Mouse (Mus musculus) spleen, adult 18-20 months (tissue): Measurements from ENCODE around the gene Gmpr.

Experiments
- DNase-seq, 2 experiments: peaks; one replicate each; pipeline ENCODE4 v3.0.0; 2022; ENCODE audit warnings: mixed read lengths in 2 of 2

Gmpr gene

DNA sequence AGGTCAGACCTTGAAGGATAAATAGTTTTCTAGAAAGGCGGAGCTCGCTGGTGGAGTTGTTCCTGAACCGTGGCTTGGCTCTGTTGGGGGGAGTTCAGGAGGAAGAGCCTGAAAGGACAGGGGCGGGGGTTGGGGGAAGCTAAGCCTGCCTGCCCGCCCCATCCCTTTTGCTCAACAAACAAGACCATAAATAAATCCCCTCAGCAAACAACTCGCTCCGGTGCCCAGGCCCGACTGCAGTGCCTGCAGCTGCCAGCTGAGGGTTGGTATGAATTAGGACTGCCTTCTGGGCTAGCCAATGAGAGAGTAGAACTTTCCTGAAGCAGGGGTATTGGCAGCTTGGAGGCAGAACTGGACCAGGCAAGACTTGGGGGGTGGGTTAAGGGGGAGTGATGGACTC is 1.3 kb downstream of the Gmpr start:
- no peak for DNase-seq

DNA sequence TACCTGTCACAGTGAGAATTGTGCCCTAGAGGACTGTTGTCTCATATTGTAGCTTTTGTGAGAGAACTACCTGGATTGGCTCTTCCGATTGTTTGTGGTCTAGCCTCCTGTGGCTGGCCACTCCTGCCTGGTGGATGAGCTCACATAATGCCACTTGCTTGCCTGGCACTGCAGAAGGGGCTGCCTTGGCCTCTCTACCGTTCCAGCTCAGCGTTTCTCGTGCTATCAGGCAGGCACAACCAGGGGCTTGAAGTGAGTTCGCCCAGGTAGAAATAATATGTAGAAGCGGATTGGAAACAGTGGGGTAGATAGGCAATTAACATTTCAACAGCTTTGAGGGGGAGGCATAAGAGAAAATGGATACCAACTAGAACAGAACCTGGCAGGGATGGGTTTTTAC is 2.1 kb downstream of the Gmpr start:
- DNase-seq, result no peak

DNA sequence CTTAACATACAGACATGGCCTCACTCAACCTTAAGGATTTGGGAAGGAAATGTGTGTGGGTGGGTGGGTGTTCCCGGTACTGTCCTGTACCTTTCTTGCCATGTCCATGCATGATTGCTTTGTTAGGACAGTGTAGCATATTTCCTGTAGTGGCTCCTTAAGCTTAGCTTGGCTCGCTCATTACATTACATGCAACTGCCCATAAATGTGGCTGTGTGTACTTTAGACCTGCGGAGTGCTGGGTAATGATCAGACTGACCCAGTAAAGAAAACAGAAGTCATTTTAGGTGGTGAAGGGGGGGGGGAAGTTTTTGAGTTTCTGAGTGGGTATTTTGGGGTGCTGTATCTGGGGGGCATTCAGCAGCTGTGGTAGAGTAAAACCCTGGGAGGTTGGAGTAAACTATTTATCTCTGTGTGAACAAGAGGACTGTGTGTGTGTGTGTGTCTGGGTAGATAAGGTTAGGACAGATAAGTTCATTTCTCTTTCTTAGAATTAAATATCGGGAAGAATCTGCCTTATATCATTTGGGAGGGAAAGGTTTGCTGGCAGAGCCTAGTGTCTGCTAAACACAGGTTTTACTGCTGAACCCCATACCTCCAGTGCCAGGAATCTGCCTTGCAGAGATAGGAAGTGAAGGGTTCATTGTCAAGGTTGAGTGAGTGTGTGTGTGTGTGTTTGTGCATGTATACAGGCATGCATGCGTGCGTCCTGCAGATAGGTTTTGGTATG is 4.6 kb downstream of the Gmpr start:
- DNase-seq, result no peak

DNA sequence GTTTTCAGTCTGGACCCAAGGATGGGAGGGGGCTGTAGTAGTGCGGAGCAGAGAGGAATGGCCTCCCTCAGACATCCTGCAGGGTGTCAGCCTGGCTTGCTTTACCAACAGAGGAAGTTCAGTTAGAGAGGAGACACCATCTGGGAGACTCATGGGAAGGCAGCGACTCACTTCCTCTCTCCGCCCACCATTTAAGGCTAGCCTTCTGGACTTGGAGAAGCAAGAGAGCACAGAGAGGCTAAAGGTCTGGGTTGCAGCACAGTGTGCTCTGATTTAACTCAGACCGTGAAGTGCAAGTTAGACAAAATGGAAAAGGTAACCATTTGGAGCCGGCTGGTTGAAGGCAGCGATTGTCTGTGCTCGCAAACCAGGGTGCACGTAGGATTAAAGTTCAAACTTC is 5.3 kb downstream of the Gmpr start:
- no peak for DNase-seq

DNA sequence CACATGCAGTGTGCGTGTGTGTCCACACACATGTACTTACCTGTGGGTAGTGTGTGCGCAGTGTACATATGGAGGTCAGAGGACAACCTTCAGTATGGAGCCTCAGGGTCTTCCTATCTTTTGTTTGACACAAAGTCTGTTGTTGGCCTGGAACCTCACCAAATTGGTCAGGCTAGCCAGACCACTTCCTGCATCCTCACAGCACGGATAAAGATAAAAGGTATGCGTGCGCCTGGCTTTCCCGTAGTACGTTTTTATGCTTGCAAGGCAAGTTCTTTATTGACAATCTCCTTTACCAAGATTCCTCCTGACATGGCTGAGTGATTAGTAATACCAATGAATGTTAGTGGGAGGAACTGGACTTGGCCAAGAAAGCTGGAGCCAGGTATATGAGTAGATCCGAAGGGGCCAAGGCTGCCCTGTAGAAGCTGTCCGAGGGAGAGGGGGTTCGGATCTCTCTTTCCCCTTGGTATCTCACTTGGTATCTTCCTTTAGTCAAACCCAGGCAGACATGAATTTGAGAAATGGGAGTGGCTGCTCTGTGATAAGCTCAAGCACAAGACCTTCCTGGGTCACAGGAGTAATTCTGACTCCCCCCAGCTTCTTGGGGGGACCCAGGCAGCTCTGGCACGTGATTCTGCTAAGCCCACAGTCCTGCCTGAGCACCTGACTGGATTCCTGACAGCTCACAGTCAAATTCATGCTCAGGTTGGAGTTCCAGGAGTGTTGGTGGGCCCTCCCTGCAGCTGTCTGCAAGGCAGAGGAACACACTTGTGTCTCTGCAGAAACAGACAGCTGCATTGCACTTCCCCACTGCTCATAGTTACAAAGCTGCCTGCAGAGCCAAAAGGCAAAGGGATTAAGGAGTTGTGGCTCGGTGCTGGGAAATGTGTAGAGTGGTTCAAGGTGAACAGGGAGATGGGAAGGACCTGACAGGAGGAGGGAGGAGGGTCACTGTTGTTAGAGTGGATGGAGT is 6.1 kb downstream of the Gmpr start:
- DNase-seq, result no peak

DNA sequence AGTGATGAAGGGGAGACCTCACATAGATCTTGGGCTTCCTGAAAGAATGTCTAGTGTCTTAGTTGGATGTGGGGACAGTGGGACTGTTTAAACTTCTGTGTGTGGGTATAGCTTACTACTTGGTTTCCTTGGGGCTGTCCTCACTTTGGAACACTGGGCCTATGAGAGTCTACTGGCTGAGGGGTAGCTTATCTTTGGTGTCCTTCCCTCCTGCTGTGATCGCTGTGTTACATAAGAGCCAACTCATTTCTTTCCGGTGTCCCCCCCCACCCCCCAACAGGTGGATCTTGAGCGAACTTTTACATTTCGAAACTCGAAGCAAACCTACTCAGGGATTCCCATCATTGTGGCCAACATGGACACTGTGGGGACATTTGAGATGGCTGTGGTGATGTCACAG is 6.9 kb downstream of the Gmpr start:
- DNase-seq, result no peak

DNA sequence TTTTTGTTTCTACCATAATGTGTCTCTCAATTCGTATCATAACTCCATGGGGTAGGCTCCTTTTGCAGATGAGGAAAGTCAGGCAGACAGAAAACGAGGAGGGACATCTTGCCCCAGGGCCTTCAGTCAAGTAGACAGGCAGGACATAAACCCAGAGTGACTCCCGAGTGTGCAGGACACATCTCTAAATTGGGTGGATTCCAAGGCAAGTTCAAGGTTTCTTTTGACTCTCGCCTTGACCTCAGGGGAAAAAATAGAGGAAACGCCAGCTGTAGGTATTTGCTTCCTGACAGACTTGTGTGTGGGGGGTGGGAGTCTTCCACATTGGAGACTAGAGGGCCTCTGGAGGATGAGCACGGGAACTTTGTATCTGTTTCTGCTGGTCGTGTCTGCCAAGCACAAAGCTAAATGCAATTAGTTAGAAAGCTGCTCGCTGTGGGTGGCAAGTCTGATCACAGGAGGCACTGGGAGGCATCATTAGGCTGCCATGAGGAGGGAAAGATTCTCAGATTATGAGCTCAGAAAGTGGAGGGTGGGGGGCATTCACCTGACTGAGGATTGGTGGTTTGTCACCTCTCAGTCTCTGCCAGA is 7.7 kb downstream of the Gmpr start:
- no peak for DNase-seq

DNA sequence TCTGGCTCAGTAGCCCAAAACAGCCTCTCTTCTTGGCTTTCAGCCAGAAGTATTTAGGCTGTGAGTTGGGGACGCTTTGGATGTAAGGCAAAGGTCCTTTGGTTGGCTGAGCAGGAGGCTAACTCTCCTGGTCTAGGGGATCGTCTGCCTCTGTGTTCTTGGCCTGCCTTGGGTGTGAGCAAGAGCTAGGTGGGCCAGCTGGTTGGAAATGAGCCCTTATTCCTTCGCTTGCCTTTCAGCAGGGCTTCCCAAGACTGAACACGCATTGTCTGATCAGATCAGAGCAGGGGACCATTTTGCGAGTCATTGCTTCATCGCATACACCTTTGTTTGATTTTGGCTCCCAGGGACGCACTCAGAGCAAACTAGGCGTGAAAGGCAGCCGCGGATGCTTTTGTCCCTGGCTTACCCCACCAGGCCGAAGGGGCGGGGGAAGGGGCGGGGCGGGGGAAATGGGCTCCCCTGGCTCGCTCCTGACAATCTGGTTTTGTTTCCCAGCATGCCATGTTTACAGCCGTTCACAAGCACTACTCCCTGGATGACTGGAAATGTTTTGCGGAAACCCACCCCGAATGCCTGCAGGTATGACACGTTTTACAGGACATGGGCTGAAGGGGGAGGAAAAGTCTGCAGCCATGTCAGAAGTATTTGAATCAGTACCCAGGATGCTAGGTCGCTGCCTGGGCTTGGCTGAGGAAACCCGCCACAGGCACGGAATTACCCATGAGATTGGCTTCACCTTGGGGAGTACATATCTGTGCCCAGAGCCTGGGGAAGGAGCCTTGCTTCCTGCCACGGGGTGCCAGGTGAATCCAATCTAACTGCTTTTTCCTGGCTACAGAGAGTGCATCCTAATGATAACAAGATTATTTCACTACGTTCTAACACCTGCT is 9.5 kb downstream of the Gmpr start:
- DNase-seq, result no peak

DNA sequence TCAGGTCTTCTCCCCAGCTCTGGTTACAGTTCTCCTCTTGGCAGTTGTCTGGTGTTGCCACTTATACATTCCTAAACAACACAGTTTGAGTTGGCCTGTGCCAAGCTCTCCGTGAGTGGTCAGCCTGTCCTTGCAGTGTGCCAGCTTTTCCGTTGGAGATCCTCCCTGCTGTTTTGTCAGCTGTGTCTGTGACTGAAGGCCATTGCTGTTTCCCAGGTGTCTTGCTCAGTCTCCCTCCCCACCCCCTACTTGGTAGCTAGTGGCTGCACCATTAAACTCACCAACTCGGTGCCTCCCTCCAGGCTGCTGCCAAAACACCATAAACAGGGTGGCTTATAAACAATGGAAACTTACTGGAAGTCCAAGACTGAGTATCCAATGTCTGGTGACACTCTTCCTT is 17.1 kb downstream of the Gmpr start:
- DNase-seq, result no peak

DNA sequence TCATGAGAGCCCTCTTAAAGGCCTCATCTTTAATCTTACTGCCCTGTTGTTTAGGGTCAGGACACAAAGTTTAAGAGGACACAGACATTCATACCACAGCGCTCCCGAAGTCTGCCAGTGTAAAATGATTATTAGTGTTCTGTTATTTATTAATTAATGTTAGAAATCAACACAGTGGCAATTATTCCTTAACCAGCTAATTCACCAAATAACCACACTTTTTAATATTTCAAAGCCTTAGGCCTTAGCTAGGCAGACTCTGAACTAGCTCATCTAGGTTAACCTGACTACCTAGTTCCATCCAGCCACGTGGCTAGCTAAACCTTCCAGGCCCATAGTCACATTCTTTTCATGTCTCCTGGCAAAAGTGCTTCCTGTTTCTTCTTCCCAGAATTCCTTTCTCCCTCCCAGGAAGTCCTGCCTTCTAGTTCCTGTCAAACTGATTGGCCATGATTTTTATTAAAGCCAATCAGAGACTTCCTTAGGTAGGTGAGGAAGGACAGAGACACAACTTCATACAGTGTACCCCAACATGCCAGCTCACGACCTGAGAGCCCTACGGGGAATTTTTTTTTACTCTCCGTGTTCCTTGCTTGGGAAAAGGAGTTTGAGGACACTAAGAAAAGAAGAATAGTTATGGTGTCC is 17.7 kb downstream of the Gmpr start:
- DNase-seq, result no peak

DNA sequence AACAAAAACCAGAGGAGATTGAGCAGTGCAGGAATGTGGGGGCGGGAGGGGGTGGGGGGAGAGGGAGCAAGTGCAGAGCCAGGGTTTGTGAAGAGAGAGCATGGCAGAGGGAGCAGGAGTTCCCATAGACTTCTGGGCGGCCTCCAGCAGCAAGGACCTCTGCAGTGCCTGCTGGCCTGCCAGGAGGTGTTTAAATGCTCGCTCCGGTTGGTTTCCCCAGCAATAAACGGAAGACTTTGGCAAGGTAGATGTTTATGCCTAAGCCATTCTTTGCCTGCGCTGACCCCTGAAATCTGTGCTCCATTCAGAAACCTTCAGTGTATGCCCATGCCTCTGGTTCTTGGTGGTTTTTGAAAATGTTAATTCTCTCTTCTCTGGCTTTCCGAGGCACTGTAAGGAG is 19.0 kb downstream of the Gmpr start:
- no peak for DNase-seq

DNA sequence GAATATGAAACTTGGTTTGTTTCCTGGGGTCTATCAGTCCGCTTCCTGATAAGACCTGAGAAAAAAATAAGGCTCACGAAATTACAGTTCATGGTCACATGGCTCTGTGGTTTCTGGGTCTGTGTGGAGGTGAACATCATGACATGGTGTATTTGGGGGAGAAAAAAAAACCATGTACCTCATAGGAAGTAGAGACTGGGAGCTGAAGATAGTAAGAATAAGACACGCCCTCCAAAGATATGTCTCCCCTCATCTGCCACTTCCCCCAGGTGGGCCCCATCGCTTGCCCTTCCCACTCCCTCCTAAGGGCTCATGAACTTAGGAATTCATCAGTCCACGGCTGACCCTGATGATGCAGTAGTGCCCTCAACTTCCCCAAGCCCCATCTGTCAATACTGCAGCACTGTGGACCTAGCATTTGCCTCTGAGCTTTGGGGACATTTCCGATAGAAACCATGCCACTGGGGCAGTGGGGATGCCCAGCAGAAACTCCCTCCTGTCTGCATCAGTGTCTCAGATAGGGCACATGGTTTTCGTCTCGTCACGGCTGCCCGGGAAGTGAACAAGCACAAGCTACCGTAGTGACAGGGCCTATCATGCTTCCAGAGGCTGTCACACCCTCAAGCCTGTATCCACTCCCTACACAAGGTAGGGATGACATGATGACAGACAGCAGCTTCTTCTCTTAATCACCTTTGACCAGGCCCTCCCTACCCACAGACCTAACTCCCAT is 20.2 kb downstream of the Gmpr start:
- no peak for DNase-seq

DNA sequence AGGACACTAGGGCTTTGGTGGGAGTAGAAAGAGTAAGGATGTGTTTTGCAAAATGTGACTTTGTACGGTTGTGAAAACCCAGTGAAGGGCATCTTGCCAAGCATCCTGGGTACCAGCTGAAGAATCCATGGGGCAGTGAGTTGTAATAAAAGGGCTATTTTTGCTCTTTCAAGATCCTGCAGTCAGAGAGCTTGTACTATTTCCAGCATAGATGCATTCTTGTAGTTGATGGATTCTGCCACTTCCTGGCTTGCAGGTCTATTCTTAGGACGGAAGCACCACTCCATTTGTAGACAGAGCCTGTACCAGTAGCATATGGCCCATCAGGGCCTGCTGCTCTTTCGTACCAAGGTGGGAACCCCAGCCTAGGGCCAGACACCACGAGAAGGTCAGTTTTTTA is 21.5 kb downstream of the Gmpr start:
- no peak for DNase-seq

DNA sequence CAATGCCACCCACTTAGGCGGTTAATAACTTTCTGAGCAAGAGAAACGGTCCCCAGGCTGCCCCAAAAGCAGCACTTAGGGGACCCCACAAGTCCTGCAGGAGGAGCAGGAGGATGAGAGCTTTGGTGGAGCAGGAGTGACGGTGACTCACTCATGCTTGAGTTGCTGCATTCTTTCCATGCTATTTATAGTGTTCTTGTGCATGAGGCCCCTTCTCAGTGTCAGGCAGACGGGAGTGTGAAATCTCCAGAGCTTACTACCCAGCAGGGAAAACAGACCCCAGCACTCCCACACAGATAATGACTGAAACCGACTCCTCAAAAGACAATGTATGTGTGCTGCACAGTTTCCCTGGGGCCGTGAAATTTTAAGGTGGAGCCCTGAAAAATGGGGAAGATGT is 23.5 kb downstream of the Gmpr start:
- DNase-seq, result no peak

DNA sequence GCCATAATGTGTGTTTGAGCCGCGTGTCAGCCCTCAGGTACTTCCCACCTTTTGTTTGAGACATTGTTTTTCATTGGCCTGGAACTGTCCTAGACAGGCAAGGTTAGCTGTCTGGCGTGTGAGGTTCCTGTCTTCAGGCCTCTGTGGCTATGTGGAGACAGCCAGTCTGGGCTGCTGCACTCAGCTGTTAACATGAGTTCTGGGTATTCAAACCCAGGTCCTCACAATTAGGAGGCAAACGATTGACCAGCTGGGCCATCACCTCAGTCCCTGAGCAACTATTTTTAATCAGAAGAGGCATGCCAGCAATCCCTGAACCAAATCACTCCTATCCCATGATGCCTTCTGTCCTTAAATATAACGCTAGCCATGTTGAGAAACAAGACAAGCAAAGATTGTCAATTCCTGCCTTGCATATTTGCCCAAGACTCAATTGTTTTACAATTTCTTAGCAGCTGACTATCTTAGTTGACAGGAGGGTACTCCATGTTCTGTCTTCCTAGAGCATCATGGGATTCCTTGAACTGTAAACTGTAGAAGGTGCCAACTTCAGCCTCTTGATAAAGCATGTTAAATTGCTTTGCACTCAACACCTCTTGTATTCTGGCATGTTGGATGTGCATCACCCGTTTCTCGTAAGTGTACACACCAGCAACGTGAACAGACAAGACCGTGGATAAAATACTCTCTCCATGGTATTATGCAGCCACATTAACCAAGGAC is 28.6 kb downstream of the Gmpr start:
- no peak for DNase-seq

DNA sequence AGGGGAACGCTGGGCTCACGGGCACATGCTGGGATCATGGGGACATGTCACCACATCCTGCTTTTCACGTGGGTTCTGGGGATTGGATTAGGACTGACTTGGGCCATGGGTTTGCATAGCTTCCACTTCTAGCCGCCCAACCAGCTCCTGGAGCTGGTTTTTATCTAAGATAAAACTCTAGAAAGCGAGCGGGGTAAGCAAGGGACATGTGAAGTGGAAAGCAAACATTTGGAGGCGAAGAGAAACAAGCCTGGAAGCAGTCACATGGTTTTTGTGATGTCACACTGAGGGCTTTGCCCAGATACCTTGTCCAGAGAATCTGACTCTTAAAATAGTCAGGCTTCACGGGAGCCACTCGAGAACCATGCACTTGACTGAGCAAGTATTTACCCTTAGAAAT is 29.9 kb downstream of the Gmpr start:
- no peak for DNase-seq

DNA sequence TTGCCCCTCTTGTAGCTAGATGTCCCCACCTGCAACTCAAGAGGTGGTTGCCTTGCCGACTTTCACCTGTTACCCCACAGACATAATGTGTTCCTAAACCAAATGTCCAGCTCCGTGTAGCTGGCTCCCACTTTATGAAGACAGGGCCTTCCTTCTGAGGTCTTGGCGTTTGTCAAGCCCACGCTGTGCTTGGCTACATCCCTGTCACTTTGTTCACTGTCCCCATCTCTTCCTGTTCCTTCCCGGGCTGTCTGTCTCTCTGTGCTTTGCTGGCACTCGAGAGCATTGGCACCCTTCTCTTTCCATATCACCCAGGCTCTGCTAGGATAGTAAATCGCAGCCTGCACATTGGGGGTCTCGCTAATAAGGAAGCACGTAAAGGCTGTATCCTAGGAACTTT is 30.8 kb downstream of the Gmpr start:
- DNase-seq, result no peak

DNA sequence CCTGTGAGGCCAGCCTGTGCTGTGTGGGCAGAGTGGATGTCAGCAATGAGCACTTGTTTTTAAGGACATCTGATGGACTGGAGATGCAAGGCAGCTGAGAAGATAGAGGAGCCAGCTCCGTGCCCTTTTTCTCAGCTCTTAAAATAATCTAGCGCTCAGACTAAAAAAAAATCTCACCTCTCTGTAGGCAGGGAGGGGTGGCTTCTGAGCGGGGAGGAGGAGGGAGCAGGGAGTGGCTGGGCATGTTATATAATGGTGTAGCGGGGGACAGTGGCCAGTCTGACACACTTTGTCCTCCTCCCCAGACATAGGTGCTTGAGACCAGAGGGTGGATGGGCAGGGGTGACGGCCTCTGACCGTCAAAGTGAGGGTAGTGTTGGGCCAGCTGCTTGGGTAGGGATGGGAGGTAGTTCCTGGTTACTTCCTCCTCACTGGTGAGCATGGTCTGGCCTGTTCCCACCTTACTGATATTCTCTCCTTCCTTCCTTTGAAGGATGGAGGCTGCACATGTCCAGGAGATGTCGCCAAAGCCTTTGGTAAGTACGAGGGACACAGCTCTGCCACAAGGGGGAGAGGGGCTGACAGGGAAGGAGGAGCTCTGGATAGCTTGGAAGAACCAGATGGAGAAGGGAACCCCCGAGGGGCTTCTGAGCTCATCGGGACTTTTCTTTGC is 31.4 kb downstream of the Gmpr start:
- no peak for DNase-seq

DNA sequence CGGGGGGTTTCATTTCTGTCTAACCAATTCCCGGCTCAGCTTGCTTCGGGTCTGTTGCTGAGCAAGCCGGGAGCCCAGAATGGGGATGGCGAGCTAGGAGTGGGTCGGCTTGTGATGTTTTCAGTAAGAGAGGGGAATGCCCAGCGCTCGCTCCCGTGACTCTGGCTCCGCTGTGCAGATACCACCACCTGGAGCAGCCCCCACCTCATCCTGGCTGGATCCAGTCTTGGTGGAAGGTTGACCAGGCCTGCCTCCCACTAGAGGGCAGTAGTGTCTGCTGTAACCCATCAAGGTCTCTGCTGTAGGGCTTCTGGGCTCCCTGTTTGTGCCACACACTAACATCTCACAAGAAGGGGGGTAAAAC is 31.9 kb downstream of the Gmpr start:
- DNase-seq, result peak; percentile 10 to 47

DNA sequence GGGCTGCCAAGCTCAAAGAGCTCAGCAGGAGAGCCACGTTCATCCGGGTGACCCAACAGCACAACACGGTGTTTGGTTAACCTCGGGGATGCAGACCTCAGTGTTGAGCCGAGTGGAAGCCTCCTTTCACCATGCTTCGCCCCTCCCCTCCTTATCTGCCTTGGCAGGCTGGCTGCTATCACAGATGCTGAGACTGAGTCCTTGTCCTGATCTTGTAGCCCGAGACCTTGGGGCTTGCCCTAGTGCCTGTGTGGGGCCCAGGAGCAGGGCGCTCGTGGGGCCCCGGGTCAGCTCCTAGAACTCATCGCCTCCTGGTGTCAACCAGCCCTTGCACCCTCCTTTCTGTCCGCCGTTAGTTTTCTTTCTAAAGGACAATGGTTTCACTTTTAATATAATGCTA is 38.7 kb downstream of the Gmpr start:
- no peak for DNase-seq
